Mouse (Mus musculus) naive thymus-derived CD4-positive, alpha-beta T cell, adult 5 months (primary cell): ENCODE measurements around the gene Lamp5. TPM values are rescaled to one million over a fixed set of nuclear protein-coding genes. Genes with fewer than 3 reads are reported as not detected.

Source experiments
- polyA plus RNA-seq: library from polyadenylated mRNA; unstranded; fragments of 100-300 nt; shearing (Covaris generic); gene quantifications from one replicate; pipeline ENCODE4 v1.2.1, GENCODE M21; 2017

The Lamp5 gene
- not detected for polyA plus RNA-seq

GRCm38 (mm10) chr2:136051688-136052289 is at the start of gene Lamp5:
TSS of gene Lamp5 (plus strand) at chr2:136052239.

